In the genomic region with DNA sequence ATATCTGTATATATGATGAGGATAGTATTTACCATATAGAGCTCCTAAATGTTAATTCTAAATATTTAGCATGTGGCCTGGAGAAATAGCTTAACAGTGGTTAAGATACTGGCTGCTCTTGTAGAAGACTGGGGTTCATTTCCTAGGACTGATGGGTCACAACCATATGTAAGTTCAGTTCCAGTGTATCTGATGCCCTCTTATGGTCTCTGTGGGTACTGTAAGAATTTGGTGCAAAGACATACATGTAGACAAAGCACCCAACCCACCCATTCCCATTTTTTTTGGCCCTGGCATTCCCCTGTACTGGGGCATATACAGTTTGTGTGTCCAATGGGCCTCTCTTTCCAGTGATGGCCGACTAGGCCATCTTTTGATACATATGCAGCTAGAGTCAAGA, we compare ENCODE assay signal across 8 mouse cellular contexts. TPM values are rescaled to one million over a fixed set of nuclear protein-coding genes. Genes with fewer than 3 reads are reported as not detected.
DNase-seq lines count a peak whose midpoint lies in the region; ATAC-seq lines count a peak whose summit lies in the region.
"Not testable (repeated sequence)": the region's sequence is repeated elsewhere in the genome, so short reads cannot be mapped to it uniquely, and the experiment has no call there.

No protein-coding gene starts in this region.

- H3K27ac ChIP-seq in midbrain, embryonic 11.5 days (ENCODE audit: low read depth, low read length): not testable (repeated sequence)

- no CpG with 5 or more reads among the region's 1 CpGs for WGBS in midbrain, embryonic 11.5 days

- H3K4me1 ChIP-seq in midbrain, embryonic 11.5 days (ENCODE audit: control insufficient read depth, insufficient read depth, low read length): not testable (repeated sequence)

- peak; percentile 81 for DNase-seq in 416B (ENCODE audit: low read depth)
- peak; percentile 68 for DNase-seq in R1 (ENCODE audit: low read depth, low spot score)
- DNase-seq in cerebellum, postnatal 10 days: peak; percentile 55 to 75
- peak; percentile 49 for DNase-seq in forelimb bud, embryonic 11.5 days (ENCODE audit: low read depth, low spot score)
- DNase-seq in induced T-regulatory cell, adult 2 months (ENCODE audit: low read depth): peak; percentile 80
- DNase-seq in left cerebral cortex, adult 11 months (ENCODE audit: low spot score): peak; percentile 37
- not testable (repeated sequence) for DNase-seq in midbrain, embryonic 11.5 days (ENCODE audit: low spot score, missing footprints)
- peak; percentile 38 for DNase-seq in retina, postnatal 7 days (ENCODE audit: low read depth, low spot score)

- H3K9ac ChIP-seq in midbrain, embryonic 11.5 days (ENCODE audit: low read length): not testable (repeated sequence)

- not testable (repeated sequence) for H3K36me3 ChIP-seq in midbrain, embryonic 11.5 days (ENCODE audit: control insufficient read depth, insufficient read depth, low read length)

- not testable (repeated sequence) for H3K9me3 ChIP-seq in midbrain, embryonic 11.5 days (ENCODE audit: control insufficient read depth, low read length)

- not testable (repeated sequence) for H3K27me3 ChIP-seq in midbrain, embryonic 11.5 days (ENCODE audit: control insufficient read depth, insufficient read depth, low read length)

- H3K4me2 ChIP-seq in midbrain, embryonic 11.5 days: not testable (repeated sequence)

- not testable (repeated sequence) for H3K4me3 ChIP-seq in midbrain, embryonic 11.5 days (ENCODE audit: low read depth, low read length)

- peak; percentile 63; the same call in 1 of the 2 replicates for ATAC-seq in midbrain, embryonic 11.5 days (ENCODE audit: low FRiP score)

RNA-seq across cellular contexts. Expression of gene Hibch, which starts 9.3 kb away (rescaled TPM):
- polyA plus RNA-seq in midbrain, embryonic 11.5 days (2014; fragmentation: Nextera tagmentation; extraction: Ambion mirVana): 29.2 and 34.3 TPM in 2 replicates

RNA-seq across cellular contexts. Expression of gene Inpp1, which starts 36.5 kb away (rescaled TPM):
- polyA plus RNA-seq in midbrain, embryonic 11.5 days (2014; fragmentation: Nextera tagmentation; extraction: Ambion mirVana): 9.8 and 11.6 TPM in 2 replicates
